Mouse (Mus musculus) G1E (cell line): ENCODE results near the gene Nudc.

Experiments
- CTCF ChIP-seq: IDR thresholded peaks from 2 replicates; pipeline ENCODE4 v1.5.1; 2012; ENCODE audit warnings: low read depth, low read length, inconsistent platforms, mixed read lengths
- GATA1 ChIP-seq: IDR thresholded peaks from 2 replicates; pipeline ENCODE4 v1.6.1; 2012; ENCODE audit warnings: borderline replicate concordance, low read length, inconsistent platforms, mixed read lengths

GRCm38 (mm10) chr4:133577983-133578382 lies 32.2 kb upstream of the Nudc start:
- TF ChIP-seq CTCF = no peak
- TF ChIP-seq GATA1 = no peak
